Mouse (Mus musculus) cerebellum, postnatal 14 days (tissue): ENCODE results near the gene D3Ertd751e.

ENCODE experiments used
- DNase-seq, 2 experiments: peaks; one replicate each; pipeline ENCODE4 v3.0.0; 2021; ENCODE audit warnings: mixed read lengths in 2 of 2

Gene D3Ertd751e

DNA sequence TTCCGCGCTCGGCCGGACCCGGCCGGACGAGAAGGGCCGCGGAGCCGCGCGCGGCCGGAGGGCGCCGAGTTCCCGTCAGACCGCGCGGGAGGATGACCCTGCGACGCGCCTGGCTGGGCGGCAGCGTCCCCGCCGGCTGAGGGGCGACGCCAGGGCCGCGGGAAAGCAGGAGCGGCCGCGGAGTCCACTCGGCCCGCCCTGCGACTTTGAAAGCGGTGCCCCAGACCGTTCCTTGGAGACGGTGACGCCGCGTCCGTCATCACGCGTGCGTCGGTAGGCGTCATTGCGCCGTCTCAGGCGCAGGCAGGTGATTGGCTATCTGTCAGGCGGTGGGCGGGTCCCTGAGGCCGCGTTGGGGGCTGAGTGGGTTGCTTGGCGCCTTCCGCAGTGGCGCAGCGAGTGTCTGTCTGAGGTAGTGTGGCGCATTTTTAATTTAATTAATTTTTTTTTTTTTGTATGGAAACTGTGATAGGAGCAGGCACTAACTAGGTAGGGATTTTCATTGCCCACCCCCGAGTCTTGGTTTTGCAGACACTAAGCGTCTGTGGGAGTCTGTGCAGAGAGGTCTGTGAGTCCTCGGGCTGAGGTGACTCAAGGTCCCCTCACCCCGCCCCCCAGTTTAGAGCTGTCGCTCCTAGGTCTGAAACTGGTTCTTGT is at the start of gene D3Ertd751e, which contains the start of gene Sclt1:
Gene D3Ertd751e (plus strand): TSS at position 334 of the 657 bp plus-strand sequence.
Gene Sclt1 (minus strand): TSS at position 237 of the 657 bp plus-strand sequence.
- peak; percentile 99 for DNase-seq

- no peak for DNase-seq
These were observed 46.7 kb upstream of the D3Ertd751e start for GRCm38 (mm10) chr3:41695681-41696080.

- peak; percentile 25 to 39 for DNase-seq
These were observed 672 bp upstream of the D3Ertd751e start for GRCm38 (mm10) chr3:41741601-41742277.

GRCm38 (mm10) chr3:41743436-41743835 is 1.0 kb downstream of the D3Ertd751e start:
- peak; percentile 31 to 38 for DNase-seq

- no peak for DNase-seq
These were observed 12.1 kb downstream of the D3Ertd751e start for GRCm38 (mm10) chr3:41754556-41754955.

- DNase-seq, result no peak
These were observed 19.7 kb downstream of the D3Ertd751e start for GRCm38 (mm10) chr3:41762091-41762490.

DNA sequence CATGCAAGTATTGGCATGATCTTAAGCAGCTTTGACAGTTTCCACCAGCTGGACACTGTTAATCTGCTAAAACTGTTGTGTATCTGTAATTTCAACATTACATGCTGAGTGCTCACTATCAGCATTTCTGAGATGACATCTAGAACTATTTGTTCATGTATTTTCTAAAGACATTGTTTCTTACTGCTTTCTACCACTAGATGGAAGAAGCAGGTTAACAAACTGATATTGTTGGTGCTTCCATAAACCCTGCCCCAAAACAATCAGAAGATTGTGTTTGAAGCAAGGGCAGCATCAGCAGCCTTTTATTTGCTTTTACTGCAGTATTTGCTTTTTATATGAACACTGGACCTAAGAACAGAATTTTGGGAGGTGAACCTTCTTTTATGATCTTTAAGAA is 70.0 kb downstream of the D3Ertd751e start:
- no peak for DNase-seq
